Mouse (Mus musculus) urinary bladder, postnatal 4 days (tissue): ENCODE measurements around the gene Galt.

Experiments
- DNase-seq, 2 experiments: peaks; one replicate each; pipeline ENCODE4 v3.0.0; 2021 to 2022; ENCODE audit warnings: low spot score in 2 of 2

The Galt gene

DNA sequence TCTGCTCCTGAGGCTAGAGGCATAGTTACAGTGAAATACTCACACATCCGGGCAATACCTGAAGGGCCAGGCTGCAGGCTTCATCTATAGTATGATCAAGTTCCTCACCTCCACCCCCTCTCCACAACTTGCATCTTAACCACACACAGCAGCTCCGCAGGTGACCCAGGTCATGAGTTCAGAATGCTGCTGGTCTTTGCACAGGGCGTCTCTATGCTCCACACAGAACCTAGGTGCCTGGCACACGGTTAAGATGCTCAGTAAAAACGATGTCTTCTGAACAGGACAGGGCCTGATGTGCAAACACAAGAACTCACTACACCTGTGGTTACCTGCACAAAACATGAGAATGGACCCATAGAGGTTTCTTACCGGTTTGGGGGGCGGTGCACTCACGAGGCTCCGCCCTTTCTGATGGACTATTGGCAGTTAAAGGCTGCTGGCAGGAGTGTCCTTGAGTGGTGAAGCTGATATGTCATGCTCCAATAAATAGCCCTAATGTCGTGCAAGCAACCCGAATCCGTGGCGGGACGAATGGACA lies at the start of gene Galt:
Galt (plus strand) TSS at position 432 of the 541 bp plus-strand sequence.
- no peak for DNase-seq

DNA sequence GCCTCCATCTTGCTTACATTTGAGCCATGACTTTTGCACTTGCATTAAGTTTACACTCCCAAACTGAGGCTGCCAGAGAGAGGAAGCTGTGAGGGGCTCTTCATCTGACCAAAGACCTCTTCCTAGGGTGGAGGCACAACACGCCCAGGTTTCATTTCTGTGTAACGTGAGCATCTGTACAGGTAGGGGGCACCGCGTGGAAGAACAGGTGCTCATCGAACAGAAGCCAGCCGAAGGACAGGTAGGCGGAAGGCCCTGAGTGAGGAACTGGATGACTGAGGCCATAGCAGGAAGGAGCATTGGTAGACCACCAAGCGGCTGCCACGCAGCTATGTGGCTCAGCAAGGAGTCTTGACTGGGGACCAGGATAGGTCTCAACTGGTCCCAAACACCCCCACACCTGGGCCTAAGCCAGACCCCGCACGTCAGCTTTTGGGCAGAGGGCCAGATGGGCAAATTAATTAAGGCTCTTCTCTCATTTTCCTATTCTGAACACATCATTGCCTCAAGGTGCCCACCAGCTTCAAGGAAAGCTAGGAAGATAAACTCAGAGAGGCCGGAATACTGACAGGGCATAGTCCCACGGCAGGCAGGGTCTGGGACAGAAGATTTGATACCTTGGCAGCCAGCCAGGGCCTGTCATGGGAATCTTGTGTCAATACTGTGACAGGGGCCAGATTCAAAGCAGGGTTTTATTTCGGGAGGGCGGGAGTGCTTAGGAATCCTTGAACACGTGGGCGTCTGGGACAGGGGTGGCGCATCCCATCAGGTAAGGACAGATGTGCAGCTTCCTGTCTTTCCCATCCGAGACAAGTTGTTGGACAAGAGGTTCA lies 48.9 kb upstream of the Galt start:
- DNase-seq: no peak

DNA sequence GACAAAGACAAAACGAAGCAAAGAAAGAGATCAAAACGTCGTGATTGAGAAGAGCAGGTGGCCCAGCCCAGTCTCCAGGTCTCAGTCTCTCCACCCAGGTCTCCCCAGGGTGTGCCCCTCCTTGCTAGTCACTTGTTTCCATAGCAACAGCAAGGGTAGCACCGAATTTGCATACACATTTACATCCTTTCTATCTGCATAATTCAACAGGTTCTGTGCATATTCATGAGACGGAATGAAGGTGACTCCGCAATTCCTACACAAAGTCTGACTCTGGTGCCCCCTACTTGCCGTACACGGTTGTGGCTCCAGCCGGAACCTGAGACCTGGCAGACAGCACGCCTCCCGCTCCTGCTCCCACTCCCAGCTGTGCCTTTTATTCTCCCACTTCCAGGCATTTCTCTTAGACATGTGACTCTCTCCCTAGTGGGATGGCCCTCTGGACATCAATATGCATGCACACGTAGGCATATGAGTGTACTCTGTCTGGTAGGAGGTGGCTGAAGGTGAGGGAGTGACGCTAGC lies 48.0 kb upstream of the Galt start:
- no peak for DNase-seq

DNA sequence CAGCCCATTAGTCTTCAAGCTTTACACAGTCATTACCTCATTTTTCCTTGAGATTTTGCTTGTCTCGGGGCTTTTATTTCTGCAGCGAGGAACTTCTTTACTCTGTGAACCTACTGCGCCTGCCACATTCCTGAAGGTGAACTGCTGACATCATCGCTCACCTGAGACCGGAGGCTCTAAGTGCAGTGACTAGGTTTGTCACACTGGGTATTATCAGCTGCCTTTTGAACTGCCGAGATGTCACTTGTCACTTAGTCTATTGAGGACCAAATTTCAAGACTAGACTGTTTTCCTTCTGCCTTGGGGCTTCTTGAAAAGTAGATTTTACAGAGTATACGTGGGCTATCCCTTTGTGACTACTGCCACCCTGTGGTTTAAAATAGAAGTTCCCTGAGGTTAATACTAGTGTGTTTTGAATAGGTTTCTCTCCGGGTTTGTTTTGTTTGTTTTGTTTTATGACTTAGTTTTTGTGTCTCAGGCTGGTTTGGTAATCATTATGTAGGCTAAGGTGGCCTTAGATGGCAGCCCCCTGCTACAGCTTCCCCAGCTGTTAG lies 46.8 kb upstream of the Galt start:
- DNase-seq: no peak

DNA sequence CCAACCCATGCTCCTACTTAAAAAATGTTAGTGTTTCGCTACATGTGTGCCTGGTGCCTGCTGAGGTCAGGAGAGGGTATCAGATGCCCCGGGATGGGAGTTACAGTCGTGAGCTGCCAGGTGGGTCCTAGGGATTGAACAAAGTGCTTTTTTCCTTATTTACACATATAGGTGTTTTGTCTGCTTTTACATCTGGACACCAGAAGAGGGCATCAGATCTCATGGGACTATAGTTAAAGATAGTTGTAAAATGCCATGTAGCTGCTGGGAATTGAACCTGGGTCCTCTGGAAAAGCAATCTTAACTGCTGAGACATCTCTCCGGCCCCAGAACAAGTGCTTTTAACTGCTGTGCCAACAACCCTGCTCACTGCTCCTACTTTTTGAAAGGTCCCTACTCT lies 44.8 kb upstream of the Galt start:
- DNase-seq: no peak

DNA sequence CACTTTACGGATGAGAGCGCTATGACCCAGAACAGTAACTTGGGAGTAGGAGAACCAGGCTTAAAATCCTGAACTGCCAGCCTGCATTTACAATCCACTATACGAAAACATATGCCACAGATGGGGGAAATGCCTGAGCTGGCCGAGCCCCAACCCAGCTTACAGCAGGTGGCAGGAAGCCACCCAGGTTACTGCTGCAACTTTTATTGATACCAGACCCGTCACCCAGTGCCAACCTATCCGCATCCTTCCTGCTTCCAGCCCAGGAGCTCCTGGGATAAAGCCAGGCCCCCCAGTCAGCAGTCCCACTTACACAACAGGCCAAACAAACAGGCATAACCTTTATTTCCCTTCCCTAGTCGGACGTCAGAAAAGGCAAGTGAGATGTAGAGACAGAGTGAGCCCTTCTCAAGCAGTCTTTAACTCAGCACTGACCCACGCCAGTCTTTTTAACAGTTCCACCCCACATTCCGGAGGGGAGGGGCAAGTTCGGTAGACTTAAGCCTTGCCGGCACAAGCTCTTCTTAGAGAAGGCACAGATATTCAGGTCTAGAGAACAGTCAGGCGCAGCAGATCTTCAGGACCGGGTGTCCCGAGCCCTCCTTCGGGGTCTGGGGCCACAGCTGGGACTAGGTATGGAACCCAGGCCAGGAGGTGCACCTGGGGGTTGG lies 43.2 kb upstream of the Galt start:
- DNase-seq: no peak

DNA sequence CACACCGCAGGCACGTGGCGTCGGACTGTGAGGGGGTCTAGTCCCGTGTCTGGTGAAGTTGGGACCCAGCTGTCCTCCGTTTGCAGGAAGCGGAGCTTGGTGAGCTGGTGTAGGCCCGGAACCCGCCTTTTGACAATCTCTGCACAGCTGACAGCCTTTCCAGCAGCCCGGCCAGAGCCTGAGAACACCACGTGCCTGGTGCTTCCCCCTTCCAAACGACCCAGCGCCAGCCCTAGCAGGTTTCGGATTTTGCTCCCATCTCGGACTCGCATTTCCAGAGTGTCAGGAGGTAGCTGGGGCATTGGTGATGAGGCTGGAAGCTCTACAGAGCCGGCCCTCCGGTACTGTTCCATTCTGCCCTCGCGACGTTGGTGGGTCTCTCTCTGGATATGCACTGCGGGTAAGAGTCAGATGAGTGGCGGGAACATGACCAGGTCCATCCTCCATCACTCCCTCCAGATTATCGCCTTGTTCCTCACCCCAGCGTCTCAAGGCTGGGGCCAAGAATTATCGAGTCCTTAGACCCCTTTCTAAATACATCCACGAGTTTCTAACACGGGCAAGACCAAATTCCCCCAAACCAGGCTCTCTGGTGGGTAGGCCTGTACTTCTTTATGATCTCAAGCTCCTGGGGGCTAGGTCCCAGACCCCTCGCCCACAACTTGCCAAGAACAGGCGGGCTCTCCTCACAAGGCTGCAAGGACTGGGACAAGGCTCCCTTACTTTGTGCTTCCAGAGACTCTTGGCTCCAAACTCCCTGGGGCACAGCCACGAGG lies 42.4 kb upstream of the Galt start:
- no peak for DNase-seq

DNA sequence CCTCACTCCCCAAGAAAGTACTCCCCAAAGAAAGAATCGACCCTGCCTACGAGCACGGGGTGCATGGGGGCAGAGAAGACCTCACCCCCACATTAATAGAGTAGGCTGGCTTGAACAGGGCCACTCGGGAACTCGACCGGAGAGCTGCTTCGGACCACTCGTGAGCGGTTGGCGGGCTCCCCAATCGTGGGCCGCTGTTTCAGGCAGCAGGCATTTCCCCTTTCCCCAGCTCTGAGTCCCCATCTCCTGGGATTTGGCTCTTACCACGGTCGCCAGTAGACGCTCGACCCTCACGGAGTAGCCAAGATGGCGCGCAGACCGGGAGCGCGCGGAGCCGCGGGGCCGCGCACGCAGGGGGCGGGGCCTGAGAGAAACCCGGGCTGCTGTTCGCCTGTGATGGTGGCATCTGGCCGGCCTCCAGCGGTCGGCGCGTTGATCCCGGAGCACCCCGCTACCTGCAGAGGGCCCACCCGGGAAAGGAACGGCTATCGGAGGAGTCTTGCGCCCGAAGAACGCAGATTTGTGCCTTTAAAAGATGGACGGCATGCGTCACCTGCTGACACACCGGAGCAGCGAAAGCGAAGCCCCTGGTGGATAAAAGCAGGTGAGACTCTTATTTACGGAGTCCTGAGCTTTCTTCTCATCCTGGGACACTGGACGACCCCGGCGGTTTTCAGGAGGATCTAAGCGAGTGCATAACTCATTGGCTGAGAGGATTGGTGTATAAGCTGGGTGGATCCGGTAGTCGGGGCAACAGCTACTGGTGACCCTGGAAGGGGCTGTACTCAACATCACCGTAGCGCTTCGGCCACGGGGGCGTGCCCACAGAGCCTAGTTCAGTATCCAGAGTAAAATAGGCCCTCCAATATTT lies 41.6 kb upstream of the Galt start, which contains the start of gene Rpp25l:
Rpp25l (minus strand) TSS at position 338 of the 871 bp plus-strand sequence.
- peak; percentile 80 to 83 for DNase-seq

DNA sequence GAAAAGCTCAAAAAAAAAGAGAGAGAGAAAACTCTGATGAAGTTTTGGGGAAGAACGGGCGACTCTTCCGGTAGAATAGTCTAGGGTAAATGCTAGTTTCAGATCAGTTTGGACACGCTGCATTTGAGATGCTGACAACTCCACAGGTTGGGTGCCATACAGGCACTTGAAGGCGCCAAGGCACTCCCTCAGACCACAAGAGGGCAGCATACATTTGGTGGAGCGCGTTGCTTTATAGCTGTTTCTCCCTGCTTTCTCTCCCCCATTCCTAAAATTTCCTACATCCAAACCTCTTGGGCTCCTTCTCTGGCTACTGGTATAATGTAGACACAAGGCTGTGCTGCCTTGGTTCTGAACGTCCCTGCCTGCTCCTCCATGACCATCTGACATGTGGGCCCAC lies 40.8 kb upstream of the Galt start:
- DNase-seq: no peak

DNA sequence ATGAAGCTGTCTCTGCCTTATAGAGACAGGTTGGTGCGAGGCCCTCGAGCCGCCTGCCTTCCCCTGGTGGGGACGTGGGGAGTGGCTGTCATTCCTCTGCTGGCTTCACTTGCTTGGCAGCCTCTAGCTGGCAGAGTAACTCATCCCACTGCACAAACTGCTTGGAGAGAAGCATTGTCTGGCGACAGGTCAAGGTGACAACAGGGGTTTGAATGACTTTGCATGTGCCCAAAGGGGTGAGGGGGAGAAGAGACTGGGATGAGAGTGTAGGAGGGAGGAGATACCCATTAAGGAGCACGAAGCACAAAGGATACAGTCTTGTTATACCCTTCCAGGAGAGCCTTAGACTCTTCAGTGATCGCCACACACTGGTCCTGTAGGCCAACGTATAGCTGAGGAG lies 39.9 kb upstream of the Galt start:
- no peak for DNase-seq

DNA sequence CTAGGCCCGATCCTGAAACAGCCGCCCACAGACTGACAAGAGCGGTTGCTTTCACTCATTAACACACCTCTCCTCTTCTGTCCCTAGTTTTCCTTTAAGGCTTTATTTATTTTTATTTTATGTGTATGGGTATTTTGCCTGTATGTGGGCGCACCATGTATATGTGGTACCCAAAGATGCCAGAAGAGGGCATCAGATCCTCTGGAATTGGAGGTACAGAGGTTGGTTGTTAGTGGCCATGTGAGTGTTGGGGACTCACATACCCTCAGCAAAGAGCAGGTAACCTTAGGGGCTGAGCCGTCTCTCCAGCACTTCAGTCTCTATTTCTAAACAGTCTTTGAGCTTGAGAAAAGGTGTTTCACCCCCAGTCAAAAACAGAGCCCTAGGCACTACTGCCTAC lies 39.4 kb upstream of the Galt start:
- DNase-seq: no peak

DNA sequence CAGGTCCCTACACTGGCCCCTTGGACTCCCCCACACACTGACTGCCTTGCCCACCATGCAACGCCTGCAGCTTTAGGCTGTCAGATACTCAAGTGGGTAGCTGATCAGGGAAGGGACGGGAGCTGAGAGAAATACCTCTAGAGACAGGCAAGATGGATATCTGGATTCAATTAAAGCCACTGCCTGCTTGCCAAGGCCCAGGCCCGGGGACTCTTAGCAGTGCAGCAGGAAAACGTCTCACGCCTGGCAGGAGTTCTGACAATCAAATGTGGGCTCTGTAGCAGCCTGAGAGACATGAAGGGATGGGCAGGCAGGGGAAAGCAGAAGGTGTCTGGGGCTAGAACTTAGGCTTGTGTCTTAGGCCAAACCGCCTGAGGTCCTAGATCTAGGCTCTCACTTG lies 38.2 kb upstream of the Galt start:
- no peak for DNase-seq

DNA sequence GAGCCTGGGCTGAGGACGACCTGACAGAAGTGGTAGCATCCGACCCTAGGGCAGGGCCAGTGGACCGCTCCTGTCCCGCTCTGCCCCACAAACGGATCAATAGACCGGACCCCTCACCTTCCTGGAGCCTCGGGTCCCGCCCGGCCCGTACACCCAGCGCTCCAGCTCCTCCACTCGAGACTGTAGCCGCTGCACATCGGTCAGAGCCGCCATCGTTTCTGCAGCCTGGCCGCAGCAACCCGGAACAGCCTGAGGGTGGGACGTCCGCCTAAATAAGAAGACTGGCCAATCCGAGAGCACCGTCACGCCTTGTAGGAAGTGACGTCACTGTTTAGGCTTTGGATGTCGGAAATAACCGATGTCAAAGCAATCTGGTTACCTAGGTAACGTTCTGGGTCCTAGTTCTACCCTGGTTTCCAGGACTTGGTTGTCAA lies 32.1 kb upstream of the Galt start, which contains the start of gene Dctn3:
Dctn3 (minus strand) TSS at position 253 of the 434 bp plus-strand sequence.
- DNase-seq: peak; percentile 79 to 85

DNA sequence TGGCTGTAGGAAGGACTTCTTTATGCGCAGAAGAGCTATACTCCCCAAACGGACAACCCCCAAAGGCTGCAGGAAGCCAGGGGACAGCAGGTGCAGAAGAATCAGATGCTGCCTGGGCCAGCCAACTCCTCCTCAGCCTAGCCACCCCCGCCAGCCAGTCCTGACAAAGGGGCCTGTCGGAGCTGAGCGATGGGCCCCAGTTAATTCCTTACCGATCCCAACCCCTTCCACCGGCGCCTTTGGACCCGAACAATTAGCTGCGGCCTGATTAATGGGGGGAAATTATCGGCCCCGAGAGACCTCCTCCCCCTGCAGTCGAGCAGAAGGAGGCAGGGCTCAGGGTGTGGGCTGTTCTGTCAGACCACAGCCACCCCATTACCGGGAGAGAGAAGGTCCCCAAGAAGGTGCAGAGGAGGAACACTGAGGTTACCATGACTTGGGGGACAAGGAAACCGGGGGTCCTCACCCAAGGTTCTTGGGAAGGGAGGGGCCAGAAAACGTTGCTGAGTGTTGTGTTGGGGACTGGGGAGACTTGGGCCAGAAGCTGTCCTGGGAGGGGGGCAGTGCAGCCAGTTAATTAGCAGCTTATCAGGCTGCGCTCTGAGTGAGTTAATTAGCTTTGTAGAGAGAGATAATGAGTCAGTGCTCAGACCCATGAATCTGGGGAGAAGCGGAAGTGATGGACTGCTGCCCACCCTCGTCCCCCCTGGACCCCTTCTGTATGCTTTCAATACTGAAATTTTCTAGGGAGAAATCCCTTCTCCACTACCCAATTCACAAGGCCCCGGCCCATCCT lies 28.0 kb upstream of the Galt start:
- DNase-seq: no peak

DNA sequence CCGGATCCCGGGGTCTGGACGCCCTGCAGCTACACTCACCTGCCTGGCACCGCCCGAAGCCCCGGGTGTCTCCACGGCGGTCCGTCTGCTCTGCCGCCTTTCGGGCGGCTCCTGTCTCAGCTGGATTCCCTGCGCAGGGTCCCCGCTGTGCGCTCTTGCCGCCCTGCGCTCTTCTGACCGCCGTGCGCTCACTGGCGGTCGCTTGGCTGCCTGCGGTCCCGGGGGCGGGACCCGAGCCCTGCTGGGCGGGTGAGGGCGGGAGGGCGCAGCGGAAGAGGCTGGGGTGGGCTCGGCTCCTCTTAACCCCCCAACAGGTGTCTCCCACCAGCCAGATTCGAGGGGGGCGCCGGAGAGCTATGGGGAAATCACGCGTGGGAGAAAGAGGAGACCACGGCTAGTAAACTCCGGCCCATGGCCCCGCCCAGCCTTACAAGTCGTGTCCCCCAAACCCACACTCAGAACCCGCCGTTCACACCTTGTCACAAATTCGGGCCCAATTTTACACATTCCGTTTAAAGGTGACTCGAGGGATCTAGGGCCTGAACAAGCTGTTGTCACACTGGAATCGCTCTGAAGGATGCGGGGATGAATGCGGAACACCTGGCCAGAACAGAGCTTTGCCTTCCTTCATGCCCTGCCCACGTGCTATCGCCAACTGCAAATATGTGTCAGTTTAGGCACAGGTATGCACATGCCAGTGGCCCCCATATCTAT lies 23.8 kb upstream of the Galt start, which contains the start of gene Arid3c:
Arid3c (minus strand) TSS at position 91 of the 714 bp plus-strand sequence.
- no peak for DNase-seq

DNA sequence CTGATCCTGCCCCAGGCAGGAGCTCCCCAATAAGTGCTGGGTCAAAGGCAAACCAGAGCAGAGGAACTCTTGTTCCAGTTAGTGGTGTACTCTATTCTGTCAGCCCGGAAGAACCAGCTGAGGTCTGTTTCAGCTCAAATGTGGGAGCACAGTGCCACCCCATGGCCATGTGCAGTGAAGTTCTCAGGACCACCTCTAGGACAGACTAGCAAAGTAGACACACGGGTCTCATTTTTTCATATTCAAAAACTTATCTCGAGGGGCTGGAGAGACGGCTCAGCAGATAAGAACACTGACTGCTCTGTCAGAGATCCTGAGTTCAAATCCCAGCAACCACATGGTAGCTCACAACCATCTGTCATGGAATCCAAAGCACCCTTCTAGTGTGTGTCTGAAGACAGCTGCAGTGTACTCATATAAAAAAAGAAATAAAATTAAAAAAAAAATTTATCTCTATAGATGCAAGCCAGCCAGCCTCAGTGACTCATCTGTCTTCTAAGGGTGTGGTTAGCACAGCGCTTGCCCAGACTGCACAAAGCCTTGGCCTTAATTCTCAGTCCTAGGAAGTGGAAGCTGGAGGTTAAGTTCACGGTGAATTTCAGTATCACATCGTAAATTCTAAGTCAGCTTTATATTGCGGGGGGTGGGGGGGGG lies 17.3 kb upstream of the Galt start:
- peak in 1 of 2 experiments; percentile 61 for DNase-seq

DNA sequence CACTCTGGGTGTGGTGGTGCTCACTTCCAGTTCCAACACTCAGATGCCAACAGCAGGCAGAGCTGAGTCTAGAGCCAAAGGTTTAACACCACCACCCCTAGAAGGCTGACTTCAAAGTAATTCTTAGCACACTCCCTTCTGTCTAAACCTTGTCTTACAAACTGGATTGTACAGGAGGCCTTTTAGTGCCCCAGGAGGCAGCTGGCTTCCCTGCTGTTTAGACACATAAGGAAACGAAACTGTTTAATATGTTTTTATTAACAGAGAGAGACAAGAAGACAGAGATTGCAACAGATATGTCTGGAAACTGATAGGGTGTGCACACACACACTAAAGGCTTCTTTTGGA lies 16.8 kb upstream of the Galt start:
- DNase-seq: no peak

DNA sequence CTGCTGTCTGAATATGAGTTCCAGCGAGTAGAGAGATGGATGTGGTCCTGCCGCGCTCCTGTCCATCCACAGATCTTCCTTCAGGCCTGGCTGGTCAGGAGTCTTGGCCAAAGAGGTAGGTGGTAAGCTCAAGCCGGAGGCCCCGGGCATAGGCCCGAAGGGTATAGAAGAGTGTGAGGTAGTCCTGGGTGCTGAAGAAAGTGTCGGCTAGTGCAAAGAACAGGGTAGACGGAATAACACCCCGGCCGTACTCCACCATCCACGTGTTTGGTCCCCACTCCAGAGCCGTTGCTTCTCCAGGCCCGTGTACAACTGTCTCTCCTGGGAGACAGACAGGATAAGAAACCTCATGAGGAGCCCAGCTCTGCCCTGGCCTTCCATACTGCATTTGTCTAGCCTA lies 15.8 kb upstream of the Galt start:
- DNase-seq: no peak
